Mouse (Mus musculus) kidney, adult 18-20 months (tissue): Measurements from ENCODE around the gene Plxnb2.

Experiments
- DNase-seq: peaks from one replicate; pipeline ENCODE4 v3.0.0; 2021

Gene Plxnb2

DNA sequence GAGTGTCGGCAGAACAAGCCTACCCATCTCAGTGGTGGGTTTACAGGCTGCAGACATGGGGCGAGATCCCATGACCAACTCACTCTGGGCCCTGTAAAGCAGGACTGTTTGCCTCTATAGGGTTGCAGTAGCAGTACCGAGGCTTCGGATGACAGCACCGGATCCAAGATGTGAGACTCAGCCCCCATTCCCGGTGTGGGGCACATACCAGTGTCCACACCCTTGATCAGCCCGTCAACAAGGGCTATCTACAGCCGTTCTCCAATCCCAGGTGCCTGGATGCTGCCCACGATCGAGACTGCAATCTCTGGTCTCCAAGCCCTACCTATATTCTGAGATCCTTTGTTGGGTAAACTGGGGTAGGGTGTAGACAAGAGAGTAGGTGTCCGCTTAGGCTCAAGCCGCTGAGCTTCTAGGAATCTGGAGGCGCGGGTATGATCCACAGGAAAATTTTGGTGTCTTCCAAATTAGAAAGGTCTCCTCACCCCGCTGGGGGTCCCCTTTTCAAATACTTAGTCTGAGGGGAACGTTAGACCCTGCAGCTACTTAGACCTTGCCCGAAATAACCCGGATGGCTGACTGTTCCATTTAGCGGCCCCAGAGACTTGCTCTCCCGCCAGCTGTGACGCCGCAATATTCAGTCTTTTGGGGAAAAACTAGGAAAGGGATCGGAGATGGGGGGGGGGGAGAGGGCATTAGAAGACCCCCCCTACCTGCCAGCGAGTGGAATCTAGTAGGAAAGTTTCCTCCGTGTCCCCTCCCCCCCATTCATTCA lies 31.9 kb downstream of the Plxnb2 start:
- no peak for DNase-seq

DNA sequence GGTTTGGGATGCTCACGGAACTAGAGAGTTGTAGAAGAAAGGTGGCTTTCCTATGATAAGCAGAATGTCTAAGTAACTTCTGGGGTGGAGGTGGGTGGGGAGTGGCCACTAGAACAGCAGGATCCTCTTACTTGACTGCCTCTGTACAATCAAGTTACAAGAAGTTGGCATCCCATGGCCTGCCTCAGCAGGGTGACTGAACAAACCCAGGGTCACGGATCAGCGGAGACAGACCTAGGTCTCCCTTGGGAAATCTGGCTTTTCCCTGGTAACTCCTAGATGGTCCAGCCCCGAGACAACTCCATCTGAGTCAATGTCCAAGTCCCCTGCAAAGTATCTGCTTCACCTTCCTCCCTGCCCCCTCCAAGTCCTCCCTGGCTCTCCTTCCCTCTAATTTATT lies 32.7 kb downstream of the Plxnb2 start:
- DNase-seq: no peak

DNA sequence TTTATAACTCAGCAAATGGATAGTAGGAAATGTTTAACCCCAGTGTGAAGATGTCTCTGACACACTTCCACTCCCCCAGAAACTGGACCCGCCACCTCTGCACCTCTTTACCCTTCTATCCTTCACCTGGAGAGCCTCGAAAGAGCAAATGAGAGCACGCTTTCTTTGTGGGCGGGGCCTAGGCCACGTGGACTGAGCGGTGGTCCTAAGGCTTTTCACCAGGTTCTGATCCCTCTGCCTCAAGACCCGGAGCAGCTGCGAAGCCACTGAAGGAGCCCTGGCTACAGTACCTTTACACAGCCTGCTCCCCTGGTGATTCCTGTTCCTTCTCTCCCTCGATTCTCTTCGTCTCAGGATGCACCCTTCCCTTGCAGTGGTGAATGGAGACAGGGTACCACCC lies 33.1 kb downstream of the Plxnb2 start:
- no peak for DNase-seq

DNA sequence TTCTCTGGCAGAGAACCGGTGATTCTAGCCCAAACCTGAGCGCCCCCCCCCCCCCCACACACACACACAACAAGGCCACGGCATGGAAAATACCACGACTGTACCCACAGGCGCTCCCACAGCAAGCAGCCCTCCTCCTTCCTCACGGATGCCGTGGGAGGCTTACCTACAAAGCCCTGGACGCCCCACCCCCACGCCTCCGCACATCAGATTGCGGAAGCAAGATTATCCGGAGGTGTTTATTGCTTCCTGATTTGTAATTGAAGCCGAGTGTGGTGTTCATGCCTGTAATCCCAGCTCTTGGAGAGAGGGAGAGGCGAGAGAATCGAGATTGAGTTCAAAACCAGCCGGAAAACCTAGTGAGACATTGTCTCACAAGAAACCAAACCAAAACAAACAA lies 33.6 kb downstream of the Plxnb2 start:
- peak; percentile 30 for DNase-seq

DNA sequence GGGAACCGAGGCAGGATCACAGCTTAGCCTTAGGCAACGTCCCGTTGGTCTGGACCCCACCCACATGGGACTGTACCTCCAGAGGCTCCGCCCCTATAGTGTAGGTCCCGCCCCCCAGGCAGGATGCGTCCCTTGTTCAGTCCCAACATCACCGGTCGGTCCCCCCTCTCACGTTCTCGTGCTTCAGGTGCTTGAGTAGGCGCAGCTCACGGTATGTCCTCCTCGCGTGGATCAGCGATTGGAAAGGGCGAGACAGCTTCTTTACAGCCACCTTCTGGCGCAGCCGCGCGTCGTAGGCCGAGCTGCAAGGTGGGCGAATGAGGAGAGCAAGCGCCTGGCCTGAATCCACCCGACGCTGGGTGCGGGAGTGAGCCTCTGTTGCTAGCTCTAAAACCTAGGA lies 34.1 kb downstream of the Plxnb2 start:
- peak; percentile 52 for DNase-seq

DNA sequence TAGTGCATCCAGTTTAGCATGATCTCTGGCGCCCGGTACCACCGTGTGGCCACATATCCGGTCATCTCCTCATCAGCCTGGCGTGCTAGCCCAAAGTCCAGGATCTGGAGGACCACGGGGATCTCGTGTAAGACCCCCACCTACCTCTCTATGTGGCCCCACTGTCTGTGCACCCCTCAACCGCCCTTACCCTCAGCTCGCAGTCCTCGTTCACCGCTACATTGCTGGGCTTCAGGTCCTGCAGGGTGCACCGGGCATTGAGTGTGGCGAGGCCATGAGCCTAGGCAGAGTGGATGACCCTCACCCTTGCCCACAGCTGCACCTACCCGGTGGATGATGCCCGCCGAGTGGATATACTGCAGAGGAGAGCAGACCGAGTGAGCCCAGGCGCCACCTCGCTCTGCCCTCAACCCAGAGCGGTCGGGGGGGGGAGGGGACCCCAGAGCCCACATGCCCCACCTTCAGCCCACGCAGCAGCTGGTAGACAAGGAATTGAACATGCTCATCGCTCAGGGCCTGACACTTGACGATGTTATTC lies 34.7 kb downstream of the Plxnb2 start:
- no peak for DNase-seq

DNA sequence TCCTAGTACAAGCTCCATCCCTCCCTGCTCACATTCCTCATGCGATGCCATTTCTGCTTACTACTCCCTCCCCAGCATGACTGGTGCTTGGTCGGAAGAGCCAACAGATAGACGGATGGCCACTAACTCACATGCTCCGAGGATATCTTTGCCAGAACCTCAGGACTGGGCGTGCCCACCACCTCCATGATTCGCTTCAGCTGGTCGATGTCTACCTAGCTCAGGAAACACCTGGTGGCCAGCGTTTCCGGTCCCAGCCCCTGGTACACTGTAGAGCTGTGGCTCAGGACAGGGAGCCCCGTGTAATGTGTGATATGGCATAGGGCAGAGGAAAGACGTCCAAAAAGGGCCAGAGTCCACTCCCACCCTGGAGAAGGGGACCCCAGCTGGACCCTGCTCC lies 35.6 kb downstream of the Plxnb2 start:
- no peak for DNase-seq

DNA sequence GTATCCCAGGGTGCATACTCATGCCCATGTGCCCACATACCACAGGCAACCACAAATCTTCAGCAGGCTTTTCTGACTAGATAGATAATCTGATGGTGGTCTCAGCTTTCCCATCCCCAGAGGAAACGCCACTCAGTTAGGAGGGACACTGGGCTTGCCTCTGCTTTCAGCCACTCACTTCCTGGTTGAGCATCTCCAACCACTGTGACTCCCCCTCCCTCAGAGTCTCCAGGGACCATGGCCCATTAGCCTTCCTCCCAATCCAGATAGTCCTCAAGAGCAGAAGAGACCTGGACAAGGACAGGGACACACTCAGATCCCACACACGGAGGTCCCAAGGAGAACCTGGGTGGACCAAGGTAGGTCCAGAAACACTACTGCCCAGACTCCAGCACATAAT lies 37.5 kb downstream of the Plxnb2 start:
- DNase-seq: no peak

DNA sequence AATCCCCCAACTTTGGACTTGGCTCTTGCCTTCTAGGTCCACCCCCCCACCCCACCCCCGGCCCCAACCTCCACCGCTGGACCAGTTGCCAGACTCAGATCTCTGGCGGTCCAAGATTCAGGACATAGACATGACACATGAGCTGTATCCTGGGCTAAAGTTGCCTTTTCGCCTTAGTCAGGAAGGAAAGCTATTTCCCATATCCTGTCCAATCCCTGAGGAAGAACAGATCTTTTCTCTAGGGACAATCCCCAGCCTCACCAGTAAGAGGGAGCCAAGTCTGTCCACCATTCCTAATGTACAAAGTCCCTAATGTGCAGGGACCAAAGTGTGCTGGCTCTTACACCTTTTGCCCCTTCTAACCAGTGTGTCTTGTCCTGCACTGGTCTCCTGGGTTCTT lies 38.7 kb downstream of the Plxnb2 start:
- DNase-seq: peak; percentile 26

DNA sequence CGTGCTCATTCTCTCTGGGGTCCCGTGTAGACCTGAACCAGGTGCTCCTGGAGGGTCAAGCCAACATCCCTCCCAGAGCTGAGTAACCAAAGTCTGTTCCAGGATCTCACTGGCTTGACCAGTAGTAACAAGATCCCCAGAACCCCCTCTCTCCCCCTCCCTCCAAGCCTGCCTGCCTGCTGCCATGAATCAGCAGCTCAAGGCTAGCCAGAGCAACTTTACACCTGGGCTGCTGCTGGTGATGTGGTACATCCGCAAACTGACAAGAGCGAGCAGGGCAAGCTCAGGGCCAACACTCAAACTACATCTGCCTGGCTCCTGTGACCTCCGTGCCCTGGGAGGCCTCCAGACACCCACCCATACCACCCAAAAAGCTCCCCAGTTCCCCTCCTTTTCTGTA lies 39.1 kb downstream of the Plxnb2 start:
- no peak for DNase-seq

DNA sequence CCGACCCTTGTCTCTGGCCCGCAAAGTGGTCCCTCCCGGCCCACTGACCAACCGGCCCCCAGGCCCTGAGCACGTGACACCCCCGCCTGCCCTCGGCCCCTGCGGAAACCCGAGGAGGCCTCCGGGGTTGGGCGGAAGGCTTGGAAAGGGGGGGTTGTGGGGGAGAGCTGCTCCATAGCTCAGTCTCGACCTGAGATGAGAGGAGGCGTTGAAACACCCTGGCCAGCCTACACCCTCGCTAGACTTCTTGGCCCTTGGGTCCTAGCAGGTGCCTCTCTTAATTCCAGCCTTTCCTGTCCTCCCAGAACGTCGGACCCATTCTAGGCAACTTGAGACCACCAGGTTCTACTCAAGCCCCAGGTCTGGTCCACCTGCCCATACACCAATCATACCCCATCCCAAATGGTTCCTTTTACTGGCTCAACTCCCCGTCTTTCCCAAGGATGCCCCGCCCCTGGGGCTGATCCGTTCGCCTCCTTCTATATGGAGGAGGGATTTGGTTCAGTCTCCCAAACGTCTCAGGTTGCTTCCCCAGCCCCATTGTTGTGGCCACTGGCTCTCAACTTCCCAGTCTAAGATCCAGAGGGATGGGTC lies 39.8 kb downstream of the Plxnb2 start, which contains the start of gene Mapk12:
Gene Mapk12 (minus strand): TSS at position 45 of the 594 bp plus-strand sequence.
- peak; percentile 54 for DNase-seq

DNA sequence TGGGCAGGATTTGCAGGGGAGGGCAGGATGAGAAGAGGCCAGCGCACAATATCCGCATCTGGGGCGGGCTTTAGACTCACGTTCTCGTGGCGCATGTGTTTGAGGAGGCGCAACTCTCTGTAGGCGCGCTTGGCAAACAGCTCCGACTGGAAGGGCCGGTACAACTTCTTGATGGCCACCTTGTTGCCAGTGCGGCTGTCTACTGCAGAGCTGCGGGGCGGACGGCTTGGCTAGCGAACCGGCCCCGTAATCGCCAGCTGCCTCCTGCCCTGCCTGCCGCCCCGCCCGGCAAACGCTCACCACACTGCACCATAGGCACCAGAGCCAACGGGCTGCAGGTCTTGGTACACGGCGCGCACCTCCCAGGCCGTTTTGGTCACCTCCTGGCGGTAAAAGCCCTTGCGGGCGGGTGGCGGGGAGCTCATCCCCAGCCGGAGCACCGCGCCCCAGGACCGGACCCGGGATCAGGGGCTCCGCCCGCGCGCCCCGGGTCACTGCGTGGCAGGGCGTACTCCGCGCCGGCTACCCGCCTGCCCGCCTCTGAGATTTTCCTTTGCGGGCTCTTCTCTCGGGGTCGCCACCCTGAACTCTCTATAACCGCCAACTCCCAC lies 40.4 kb downstream of the Plxnb2 start:
- DNase-seq: peak; percentile 58

DNA sequence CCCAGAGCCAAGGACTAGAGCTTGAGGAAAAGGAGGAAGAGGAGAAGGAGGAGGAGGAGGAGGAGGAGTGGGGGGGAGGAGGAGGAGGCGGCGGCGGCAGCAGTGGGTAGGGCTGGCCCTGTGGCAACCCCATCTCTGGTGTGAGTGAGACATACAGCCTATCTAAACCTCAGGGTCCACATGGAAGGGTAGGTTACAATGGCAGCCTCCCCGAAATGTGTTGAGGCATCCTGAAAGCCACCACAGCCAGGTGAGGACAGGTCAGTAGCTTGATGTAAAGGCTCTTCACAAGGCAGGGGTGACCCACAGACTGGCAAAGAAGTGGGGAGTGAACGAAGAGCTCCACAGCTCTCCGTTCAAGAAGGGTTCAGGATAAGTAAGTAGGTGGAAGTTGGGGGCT lies 42.1 kb downstream of the Plxnb2 start:
- no peak for DNase-seq

DNA sequence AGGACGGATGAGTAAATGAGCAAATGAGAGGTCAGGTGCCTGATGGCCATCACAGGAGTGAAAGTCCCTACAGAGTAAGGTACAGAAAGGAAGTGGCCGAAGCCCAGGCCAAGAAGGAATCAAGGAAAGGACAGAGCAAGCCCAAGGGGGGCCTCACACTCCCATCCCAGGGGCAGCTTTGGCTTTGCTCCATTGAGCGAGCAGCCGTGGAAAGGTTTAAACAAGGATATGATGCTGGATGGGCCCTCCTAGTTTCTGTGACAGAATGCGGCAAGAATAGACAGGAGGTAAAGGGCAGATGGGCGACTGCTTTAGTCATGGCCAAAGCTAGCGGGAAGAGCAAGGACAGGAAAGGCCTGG lies 42.6 kb downstream of the Plxnb2 start:
- DNase-seq: no peak

DNA sequence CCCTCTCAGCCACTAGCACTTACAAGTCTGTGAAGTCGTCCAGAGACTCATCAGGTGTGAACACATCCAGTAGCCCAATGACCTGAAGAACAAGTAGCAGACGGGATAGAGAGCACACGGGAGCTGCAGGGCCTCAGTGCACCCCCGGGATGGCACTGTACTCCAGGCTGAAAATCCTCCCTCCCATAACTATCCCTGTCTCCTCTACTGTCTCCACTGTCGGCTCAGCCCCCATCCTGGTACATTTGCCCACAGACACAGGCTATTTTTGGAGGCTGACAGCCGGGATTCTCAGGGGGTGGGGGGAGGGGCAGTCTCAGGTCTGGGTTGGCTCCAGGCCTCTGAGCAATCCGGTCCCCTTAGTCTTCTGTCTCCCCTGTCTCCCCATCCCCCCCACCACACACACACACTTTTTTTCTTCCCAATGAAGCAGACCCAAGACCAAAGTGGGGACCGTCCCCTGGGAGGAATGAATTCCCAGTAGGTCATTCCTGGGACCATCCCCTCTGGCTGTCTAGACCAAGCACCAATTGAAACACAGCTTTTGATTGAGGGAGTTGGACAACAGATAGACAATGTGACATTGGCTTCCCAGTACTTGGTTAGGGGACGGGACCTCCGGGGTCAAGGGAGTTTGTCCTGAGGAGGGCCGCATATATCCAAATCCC lies 43.1 kb downstream of the Plxnb2 start:
- DNase-seq: no peak

DNA sequence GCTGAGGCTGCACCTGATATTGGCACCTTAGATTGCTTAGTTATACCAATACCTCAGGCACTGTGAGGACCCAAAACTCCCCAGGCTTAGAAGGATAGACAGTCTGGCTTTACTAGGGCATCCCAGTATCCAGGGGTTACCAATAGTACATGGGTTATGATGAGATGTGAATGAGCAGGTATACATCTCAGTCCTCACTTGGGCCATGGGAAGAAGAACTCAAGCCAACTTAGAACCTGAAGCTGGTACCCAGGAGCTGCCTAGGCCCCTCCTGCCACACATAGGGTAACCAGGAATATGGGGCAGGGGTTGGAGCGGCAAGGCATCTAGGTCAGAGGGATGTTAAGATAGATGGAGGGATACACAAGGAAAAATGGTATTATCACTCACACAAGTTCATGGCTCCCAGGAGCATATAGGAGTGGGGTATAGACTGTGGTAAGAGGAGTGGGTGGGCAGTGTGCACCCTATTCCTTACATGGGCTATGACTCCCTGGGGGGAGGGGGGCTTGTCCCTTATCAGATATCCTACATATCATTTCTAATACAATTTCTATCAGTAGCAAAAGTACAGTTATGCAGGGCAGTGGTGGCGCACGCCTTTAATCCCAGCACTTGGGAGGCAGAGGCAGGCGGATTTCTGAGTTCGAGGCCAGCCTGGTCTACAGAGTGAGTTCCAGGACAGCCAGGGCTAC lies 44.0 kb downstream of the Plxnb2 start:
- no peak for DNase-seq

DNA sequence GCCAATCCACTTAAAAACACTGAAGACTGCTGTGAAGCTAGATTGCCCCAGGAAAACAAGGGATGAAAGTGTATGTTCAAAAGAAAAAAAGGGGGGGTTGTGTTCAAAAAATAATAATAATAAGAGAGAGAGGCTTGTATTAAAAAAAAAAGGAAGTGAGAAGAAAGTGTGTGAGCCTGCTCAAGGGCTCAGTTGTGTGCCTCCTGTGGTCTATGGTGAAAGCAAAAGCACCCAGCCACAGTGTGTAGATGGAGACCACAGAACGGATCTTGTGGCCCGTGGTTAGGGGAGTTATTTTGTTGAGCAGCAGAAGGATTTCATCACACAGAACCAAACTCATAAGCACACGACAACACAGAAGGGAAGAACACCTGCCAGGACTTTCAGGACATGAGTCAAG lies 49.3 kb downstream of the Plxnb2 start:
- no peak for DNase-seq

DNA sequence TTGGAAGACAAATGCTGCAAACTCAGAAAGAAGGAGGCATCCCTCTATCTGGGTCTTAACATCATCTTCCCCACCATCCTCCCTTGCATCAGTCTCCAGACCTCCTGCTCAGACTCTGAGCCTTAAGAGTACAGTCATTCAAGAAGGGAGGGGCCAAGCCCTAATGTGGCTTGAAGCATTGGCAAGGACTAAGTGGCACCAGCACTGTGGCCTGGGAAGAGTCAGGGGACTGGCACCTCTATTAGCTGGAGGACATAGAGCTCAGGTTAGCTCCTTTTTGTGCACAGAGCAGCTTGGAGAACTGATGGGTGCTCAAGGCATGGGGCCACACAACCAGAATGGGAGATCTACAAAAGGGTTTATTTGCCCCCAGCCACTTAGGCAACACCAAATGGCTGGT lies 50.3 kb downstream of the Plxnb2 start:
- no peak for DNase-seq

DNA sequence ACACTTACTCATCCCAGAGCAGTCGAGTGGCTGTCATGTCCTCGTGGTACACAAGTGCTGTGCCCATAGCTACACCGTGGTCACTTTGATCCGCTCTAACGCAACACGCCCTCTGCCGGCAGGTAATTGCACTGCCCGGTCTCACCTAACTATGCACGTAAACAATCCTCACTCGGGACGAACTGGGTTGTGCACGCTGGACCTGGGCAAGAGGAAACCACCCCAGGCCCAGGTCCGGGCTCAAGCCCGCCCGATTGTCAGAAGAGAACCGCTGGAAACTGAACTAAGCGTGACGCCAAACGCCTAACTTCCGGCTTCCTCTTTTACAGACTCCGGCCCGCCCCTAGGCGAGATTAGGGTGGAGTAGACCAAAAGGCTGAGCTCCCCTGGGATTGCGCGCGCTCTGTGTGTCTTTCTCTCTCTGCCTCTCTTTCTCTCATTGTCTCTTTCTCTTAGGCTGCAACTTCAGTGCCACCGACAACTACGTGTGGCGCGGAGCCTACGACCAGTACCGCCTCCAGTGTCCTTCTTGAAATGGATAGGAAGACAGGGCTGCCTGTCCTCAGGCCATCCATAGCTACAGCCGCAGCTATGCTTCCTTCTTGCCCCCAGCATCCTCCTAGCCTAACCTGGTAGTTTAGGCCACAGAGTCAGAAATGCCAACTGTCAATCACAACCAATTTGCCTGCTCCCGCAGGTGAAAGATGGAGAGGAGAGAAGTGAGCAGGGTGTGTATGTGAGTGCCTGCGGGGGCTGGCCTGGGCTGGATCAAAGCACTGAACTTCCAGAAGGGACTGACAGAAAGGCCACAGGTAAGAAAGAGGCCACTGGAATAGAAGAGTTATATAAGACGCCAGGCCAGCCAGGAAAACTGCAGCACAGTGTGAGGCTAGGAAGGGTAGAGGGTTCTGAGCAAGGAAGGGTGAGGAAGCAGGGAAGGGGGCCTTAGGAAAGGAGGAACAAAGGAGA lies 51.9 kb downstream of the Plxnb2 start, which contains the start of gene Hdac10:
Gene Hdac10 (minus strand): TSS at position 319 of the 969 bp plus-strand sequence.
- peak; percentile 94 for DNase-seq

DNA sequence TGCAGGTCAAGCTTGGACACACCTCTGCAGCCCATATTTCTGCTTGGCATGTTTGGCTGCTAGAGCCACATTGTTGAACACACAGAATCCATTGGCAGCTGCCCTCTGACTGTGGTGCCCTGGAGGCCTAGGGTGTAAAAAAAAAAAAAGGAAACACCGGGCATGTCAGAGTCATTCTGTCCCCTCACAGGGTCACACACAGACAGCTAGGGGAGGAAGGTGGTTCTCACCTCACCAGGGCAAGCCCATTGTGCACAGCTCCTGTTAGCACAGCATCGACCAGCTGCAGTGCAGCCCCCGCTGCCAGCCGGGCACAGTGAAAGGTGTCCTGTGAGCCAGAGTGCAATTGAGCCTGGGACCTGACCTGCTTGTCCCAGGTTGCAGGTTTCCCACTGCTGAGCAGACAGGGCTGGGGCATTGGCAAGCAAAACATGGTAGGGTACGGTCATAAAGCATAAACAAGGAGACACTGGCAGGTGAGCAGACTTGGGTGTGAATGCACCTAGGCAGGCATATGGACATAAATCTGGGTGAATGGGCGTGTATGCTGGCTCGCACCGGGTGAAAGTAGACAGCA lies 53.1 kb downstream of the Plxnb2 start:
- no peak for DNase-seq

DNA sequence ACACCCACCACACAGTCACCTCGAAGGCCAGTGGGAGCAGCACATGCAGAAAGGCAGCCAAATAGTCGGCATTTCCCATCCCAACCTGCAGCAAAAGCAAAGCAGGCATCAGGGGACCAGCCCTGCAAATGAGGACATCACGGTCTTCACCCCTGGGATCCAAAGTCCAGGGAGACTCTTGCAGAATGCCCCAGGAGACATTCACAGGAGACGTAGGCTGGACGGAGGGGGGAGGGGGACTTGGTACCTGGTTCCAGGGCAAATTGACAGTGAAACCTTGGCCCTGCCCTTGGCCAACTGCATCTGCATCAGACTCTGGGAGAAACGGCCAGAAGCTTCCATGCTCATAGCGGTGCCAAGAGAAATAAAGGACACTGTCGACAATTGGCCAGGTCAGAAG lies 54.0 kb downstream of the Plxnb2 start:
- DNase-seq: no peak
